Mouse (Mus musculus) layer of hippocampus, postnatal 36 days (tissue): ENCODE results near the gene Lonrf2. TPM values are rescaled to one million over a fixed set of nuclear protein-coding genes. Genes with fewer than 3 reads are reported as not detected.
A peak's percentile ranks its signal among the peaks of the same experiment; 100 is the strongest.

Experiments
- DNase-seq, 2 experiments: peaks; one replicate each; pipeline ENCODE4 v3.0.0; 2022
- total RNA-seq, 2 experiments: library from RNA; stranded (reverse); gene quantifications; 2 replicates each; pipeline ENCODE4 v1.2.3; 2021

The Lonrf2 gene
- 100 to 1,000 TPM; 106 to 109 TPM for total RNA-seq

GRCm38 (mm10) chr1:38836477-38836872, at the start of gene Lonrf2:
Gene Lonrf2 (minus strand): TSS chr1:38836711.
- DNase-seq = peak; percentile 77 to 78

- no peak for DNase-seq
Observed at GRCm38 (mm10) chr1:38885956-38886355, 49.4 kb upstream of the Lonrf2 start.

GRCm38 (mm10) chr1:38883766-38884165, 47.3 kb upstream of the Lonrf2 start:
- DNase-seq = no peak

- DNase-seq = no peak
Observed at GRCm38 (mm10) chr1:38882746-38883145, 46.2 kb upstream of the Lonrf2 start.

- no peak for DNase-seq
Observed at GRCm38 (mm10) chr1:38881366-38881765, 44.9 kb upstream of the Lonrf2 start.

- no peak for DNase-seq
Observed at GRCm38 (mm10) chr1:38876671-38877382, 40.3 kb upstream of the Lonrf2 start.

- no peak for DNase-seq
Observed at GRCm38 (mm10) chr1:38873911-38874310, 37.4 kb upstream of the Lonrf2 start.

- no peak for DNase-seq
Observed at GRCm38 (mm10) chr1:38871834-38872233, 35.3 kb upstream of the Lonrf2 start.

- no peak for DNase-seq
Observed at GRCm38 (mm10) chr1:38869398-38870195, 33.1 kb upstream of the Lonrf2 start.

- no peak for DNase-seq
Observed at GRCm38 (mm10) chr1:38866242-38866641, 29.7 kb upstream of the Lonrf2 start.

GRCm38 (mm10) chr1:38864341-38864740, 27.8 kb upstream of the Lonrf2 start:
- no peak for DNase-seq

GRCm38 (mm10) chr1:38862213-38862612, 25.7 kb upstream of the Lonrf2 start:
- DNase-seq = peak; percentile 38 to 52

- no peak for DNase-seq
Observed at GRCm38 (mm10) chr1:38860867-38861524, 24.5 kb upstream of the Lonrf2 start.

GRCm38 (mm10) chr1:38860207-38860606, 23.7 kb upstream of the Lonrf2 start:
- no peak for DNase-seq

- peak; percentile 60 to 64 for DNase-seq
Observed at GRCm38 (mm10) chr1:38856196-38856595, 19.7 kb upstream of the Lonrf2 start.

GRCm38 (mm10) chr1:38852250-38852649, 15.7 kb upstream of the Lonrf2 start:
- DNase-seq = no peak

GRCm38 (mm10) chr1:38850650-38851049, 14.1 kb upstream of the Lonrf2 start:
- no peak for DNase-seq

GRCm38 (mm10) chr1:38848451-38849289, 12.2 kb upstream of the Lonrf2 start:
- DNase-seq = no peak

GRCm38 (mm10) chr1:38847975-38848374, 11.5 kb upstream of the Lonrf2 start:
- DNase-seq = peak; percentile 41 to 44

GRCm38 (mm10) chr1:38843275-38843674, 6.8 kb upstream of the Lonrf2 start:
- no peak for DNase-seq

- DNase-seq = no peak
Observed at GRCm38 (mm10) chr1:38842861-38843260, 6.3 kb upstream of the Lonrf2 start.

- DNase-seq = no peak
Observed at GRCm38 (mm10) chr1:38839944-38840343, 3.4 kb upstream of the Lonrf2 start.
